Mouse (Mus musculus): ENCODE data around the gene Zfp12.
"Not testable (repeated sequence)": the region's sequence is repeated elsewhere in the genome, so short reads cannot be mapped to it uniquely, and the experiment has no call there.

Zfp12 gene

DNA sequence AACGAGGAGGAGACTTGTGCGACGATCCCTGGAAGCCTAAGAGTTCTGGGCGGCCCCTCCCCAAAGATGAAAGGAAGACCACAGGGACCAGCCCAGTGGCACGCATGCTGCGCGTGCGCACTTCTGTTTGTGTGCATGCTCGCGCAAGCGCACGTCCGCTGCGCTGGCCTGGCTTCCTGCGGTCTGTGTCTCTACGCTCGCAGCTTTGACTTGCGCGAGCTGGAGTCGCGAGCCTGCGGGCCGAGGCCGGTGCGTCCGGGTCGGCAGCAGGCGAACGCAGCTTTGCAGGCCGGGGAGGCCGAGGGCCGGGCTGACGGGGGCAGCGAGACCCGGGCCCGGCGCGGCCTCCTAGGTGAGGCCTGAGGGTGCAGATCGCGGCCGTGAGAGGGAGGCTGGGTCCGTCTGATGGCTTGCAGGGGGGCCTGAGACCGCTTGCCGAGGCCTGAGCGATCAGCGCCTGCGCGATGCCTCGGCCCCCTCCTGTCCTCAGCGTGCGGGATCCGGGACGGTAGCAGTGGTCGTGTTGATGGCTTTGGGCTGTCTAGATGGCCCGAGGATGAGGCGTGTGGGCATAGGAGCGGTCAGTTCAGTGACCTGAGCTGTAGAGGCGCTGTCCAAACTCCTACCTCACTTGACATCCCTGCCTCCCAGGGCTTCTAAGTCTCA is at the start of gene Zfp12:
Zfp12 (plus strand) TSS at position 136 of the 666 bp plus-strand sequence.
- peak; percentile 95 for DNase-seq (ENCODE audit: low spot score)

- not testable (repeated sequence) for DNase-seq (ENCODE audit: low spot score)
Measured at GRCm38 (mm10) chr5:143188014-143188413, 46.9 kb upstream of the Zfp12 start.

GRCm38 (mm10) chr5:143192806-143193205 is 42.2 kb upstream of the Zfp12 start:
- DNase-seq (ENCODE audit: low spot score), result no peak

DNA sequence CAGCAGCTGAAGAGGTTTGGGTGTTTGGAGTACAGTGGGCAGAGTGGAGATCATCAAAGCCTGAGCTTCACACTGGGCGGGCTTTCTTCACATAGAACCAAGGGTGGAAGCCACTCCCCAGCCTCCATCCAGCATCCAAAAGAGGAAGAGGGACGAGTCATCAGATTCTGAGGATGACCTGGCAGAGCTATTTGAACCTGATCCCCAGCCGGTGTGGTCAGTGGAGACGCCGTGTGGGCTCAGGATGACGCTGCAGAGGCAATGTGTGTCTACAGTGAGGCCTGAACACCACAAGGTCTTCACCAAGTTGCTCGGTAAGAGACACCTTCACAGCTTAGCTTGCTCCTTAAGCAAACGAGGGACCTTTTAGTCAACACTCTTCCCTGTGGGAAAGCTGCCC is 40.2 kb upstream of the Zfp12 start:
- DNase-seq (ENCODE audit: low spot score), result not testable (repeated sequence)

GRCm38 (mm10) chr5:143195166-143195565 is 39.8 kb upstream of the Zfp12 start:
- DNase-seq (ENCODE audit: low spot score), result no peak

GRCm38 (mm10) chr5:143196506-143196905 is 38.5 kb upstream of the Zfp12 start:
- DNase-seq (ENCODE audit: low spot score), result no peak

DNA sequence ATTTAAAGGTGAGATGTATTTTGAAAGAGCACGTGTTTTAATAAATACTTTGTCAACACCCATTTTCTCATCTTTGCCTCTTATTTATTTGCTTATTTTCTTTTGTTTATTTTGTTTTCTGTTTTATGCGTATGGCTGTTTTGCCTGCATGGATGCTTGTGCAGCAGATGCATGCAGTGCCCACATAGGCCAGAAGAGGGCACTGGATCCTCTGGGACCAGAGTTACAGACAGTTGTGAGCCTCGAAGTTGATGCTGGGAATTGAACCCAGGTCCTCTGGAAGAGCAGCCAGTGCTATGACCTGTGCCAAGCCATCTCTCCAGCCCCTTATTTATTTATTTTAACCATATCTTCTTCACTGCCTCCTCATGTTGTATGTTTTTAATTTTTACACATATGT is 29.9 kb upstream of the Zfp12 start:
- no peak for DNase-seq (ENCODE audit: low spot score)

DNA sequence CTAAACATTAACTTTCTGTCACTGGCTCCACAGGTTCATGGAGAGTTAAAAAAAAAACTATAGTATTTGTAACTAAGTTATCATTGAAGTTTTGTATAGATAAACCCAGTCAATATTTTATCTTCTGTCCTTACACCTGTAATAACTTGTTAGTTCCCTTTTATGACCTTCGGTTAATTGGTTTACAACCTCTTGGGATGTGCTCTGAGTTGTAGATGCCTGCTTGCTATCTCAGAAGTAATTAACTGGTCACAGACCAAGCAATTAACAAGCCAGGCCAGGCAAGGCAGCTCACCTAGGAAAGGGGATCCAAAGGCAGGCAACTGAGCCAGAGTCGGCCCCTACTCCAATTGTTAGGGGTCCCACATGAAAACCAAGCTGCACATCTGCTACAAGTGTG is 21.1 kb upstream of the Zfp12 start:
- DNase-seq (ENCODE audit: low spot score), result no peak

DNA sequence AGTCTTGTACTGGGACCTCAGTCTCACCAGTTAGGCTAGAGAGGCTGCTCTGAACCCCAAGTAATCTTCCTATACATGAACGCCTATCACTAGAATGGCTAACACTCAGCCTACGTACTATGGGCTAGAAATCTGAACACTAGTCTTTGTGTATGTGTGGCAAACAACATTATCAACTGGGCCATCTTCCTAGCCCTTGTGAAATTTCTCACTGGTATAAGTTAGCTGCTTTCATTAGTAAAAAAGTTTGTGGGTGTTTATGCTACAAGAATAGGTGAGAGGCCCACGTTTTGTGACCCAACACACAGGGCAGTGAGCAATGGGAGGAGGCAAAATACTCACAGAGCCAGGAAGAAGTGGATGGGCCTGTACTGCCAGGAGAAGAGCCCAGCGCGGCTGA is 14.0 kb upstream of the Zfp12 start:
- DNase-seq (ENCODE audit: low spot score), result no peak

DNA sequence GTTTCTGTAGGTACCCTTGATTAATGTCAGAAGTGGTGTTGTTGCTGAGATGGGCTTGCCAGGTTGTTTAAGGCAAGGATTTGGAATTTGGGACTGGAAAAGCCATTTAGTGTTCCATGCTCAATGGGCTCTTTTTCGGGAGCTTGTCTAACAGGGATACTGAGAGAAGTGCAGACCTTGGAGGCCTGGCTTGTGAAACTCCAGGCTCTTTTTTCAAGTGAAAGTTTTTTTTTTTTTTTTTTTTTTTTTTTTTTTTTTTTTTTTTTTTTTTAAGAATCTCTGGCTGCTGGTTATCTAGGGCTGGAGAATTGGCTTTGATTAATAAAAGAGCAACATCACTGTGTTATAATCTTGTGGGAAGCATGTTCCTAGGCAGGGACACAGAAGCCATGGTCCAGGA is 12.7 kb upstream of the Zfp12 start:
- no peak for DNase-seq (ENCODE audit: low spot score)

DNA sequence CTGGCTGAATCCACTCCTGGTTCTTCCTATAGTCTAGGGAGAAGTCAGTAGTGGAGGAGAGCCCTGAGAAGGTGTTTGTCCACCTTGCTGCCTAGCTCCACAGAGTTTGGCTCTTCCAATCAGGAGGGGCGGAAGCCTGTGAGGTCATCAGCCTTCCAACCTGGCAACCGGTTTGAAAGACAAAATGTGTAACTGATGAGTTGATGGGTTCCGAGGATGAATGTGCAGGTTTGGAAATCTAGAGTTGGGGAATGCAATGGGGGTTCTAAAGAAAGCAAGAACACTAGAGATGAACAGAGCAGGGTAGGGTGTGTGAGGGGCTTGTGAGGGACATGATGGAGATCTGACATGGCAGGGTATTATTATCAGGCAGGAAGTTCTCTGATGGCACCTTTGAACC is 8.2 kb upstream of the Zfp12 start, which contains the start of gene Spdye4a:
Spdye4a (minus strand) TSS at position 101 of the 400 bp plus-strand sequence.
- DNase-seq (ENCODE audit: low spot score), result no peak

DNA sequence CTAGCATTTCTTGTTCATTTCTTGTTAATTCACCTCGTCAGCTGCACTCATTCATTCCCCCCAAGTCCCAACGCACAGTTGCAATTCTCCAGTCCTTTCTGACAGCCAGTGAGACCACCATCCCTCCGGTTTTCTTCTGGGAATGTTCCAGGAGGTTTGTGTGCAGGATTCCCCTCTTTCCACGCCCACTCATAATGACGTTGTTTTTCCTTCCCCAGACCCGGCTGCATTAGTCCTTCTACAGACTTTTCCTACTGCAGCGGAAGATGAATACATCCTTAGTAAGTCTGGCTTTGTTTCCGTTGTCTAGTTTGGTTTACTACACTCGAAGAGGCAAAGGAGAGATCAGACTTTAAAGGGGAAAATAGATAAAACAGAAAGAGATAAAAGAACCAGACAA is 1.1 kb downstream of the Zfp12 start:
- no peak for DNase-seq (ENCODE audit: low spot score)

GRCm38 (mm10) chr5:143244926-143245325 is 10.0 kb downstream of the Zfp12 start:
- DNase-seq (ENCODE audit: low spot score), result no peak

DNA sequence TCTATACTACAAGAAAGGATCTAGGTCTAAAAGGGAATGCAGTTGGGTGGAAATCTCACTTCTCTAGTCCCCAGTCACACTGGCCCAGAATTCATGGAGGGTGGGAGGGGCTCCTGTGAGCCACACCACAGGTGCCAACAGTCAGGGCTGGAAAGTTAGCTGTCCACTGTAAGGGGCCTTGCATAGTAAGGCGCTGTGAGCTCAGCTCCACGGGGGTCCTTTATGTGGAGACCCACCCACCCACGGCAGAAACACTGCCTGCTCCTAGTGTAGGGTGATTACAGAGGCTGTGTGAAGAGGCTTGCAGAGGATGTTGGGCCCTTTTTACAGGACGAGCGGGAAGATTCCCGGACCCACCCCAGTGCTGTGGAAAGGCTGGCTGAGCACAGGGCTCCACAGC is 17.1 kb downstream of the Zfp12 start:
- DNase-seq (ENCODE audit: low spot score), result no peak

DNA sequence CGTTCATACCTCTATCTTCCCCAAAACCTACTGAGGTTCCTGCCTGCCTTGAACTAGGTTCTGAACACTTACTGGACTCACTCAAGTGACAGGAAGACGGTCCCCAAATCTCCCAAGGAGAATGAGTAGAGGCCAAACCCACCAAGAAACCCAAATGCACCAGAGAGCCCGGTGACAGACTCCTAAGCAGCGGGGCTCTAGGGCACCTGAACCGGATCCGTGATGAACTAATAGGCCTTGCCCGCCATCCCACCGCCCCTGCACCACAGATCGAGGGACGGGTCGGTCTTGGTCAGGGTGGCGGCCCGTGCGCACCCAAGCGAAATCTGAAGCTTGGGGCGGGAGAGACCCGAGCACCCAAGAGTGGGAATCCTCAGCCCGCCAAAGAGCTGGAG is 17.8 kb downstream of the Zfp12 start:
- no peak for DNase-seq (ENCODE audit: low spot score)

- no peak for DNase-seq (ENCODE audit: low spot score)
Measured at GRCm38 (mm10) chr5:143253186-143253880, 18.4 kb downstream of the Zfp12 start.

- DNase-seq (ENCODE audit: low spot score), result no peak
Measured at GRCm38 (mm10) chr5:143253881-143254486, 19.0 kb downstream of the Zfp12 start.

DNA sequence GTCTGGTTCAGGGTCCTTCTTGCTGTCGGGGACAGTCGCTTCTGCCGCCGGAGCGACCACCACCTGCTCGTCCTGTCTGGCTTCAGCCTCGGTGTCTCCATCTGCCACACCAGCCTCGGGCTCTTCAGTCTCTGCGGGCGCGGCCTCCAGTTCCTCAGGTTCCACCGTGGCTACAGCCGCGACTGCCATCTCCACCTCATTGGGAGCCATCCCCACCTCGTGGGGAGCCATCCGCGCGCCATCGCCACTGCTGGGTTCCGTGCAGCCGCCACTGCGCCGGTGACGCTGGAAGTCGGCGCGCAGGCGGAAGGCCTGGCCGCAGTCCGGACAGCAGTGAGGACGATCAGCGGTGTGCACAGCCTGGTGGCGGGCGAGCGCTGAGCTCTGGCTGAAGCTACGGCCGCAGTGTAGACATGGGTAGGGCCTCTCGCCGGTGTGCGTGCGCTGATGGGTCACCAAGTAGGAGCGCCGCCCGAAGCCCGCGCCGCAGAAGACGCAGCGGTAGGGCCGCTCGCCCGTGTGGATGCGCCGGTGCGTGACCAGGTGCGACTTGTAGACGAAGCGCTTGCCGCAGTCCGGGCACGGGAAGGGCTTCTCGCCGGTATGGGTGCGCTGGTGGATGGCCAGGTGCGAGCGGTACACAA is 19.6 kb downstream of the Zfp12 start:
- DNase-seq (ENCODE audit: low spot score), result no peak

GRCm38 (mm10) chr5:143255131-143255519 is 20.2 kb downstream of the Zfp12 start:
- no peak for DNase-seq (ENCODE audit: low spot score)

- DNase-seq (ENCODE audit: low spot score), result no peak
Measured at GRCm38 (mm10) chr5:143255802-143256201, 20.8 kb downstream of the Zfp12 start.

- DNase-seq (ENCODE audit: low spot score), result no peak
Measured at GRCm38 (mm10) chr5:143261636-143262035, 26.7 kb downstream of the Zfp12 start.

- no peak for DNase-seq (ENCODE audit: low spot score)
Measured at GRCm38 (mm10) chr5:143264689-143265088, 29.7 kb downstream of the Zfp12 start.

- DNase-seq (ENCODE audit: low spot score), result no peak
Measured at GRCm38 (mm10) chr5:143265409-143265808, 30.4 kb downstream of the Zfp12 start.

Data from layer of hippocampus, adult 11-12 months (tissue).